Mouse (Mus musculus) intestine, embryonic 15.5 days (tissue): ENCODE results near the gene Psmd13. TPM values are rescaled to one million over a fixed set of nuclear protein-coding genes. Genes with fewer than 3 reads are reported as not detected.
A peak's percentile ranks its signal among the peaks of the same experiment; 100 is the strongest.

Experiments
- ATAC-seq: fragments of 200-750 bp; cut with Nextera tagmentation; 2 replicates; pipeline ENCODE4 v1.8.0; 2017; ENCODE audit warnings: moderate TSS enrichment, moderate library complexity
- H3K27ac ChIP-seq: fragments of 300-500 bp; sonication (generic); 2 replicates; pipeline ENCODE4 v1.5.1; 2015; ENCODE audit warnings: mild to moderate bottlenecking, inconsistent platforms
- H3K27me3 ChIP-seq: fragments of 300-500 bp; sonication (generic); replicated peaks from 2 replicates; pipeline ENCODE4 v1.6.1; 2015; ENCODE audit warnings: inconsistent platforms
- H3K36me3 ChIP-seq: fragments of 300-500 bp; sonication (generic); 2 replicates; pipeline ENCODE4 v1.6.1; 2015; ENCODE audit warnings: inconsistent platforms
- H3K4me1 ChIP-seq: fragments of 300-500 bp; sonication (generic); replicated peaks from 2 replicates; pipeline ENCODE4 v1.6.1; 2015; ENCODE audit warnings: inconsistent platforms
- H3K4me2 ChIP-seq: fragments of 300-500 bp; sonication (generic); replicated peaks from 2 replicates; pipeline ENCODE4 v1.6.1; 2015; ENCODE audit warnings: mild to moderate bottlenecking, inconsistent platforms
- H3K4me3 ChIP-seq: fragments of 300-500 bp; sonication (generic); replicated peaks from 2 replicates; pipeline ENCODE4 v1.5.1; 2015; ENCODE audit warnings: inconsistent platforms
- H3K9ac ChIP-seq: fragments of 300-500 bp; sonication (generic); 2 replicates; pipeline ENCODE4 v1.6.1; 2015; ENCODE audit warnings: inconsistent platforms
- H3K9me3 ChIP-seq: fragments of 300-500 bp; sonication (generic); 2 replicates; pipeline ENCODE4 v1.6.1; 2016; ENCODE audit warnings: inconsistent platforms
- WGBS: fragments of 180-500 bp; shearing (Covaris S2); methylation state at CpG from one replicate; pipeline ENCODE4 v1.1.7; 2015; 5-methylcytosine and 5-hydroxymethylcytosine counted together
- polyA plus RNA-seq: library from polyadenylated mRNA; unstranded; fragments of >200 nt; fragmentation: Nextera tagmentation; extraction: Ambion mirVana; gene quantifications from 2 replicates; pipeline ENCODE4 v1.2.1, GENCODE M21; 2015

Gene Psmd13
- polyA plus RNA-seq, 1 experiment from 2014 or later: 194 TPM

DNA sequence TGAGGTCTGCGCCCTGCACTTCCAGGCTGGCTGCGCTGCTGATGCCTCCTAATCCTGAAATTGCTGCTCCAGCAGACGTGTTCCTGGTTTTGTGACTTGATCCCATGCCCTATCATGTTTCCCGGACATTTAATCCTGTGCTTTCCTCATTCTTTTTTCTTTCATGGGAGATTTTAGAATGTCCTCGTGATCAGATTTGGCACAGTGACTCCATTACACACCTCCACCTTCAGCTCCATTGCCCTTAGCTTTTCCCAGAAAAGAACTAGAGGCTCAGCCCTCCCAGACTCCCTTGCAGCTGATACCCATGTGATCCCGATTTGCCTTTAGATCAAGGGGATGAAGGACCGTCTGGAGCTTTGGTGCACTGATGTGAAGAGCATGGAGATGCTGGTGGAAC is 16.1 kb downstream of the Psmd13 start:
- H3K4me3 ChIP-seq: no peak overlapping the region
- H3K27ac ChIP-seq: no peak overlapping the region
- no peak overlapping the region for H3K9ac ChIP-seq
- 92% methylated on average over 7 of the region's 7 CpGs for WGBS
- no peak overlapping the region for H3K4me2 ChIP-seq
- no peaks in the 10 kb centered on the region for H3K9me3 ChIP-seq
- no peaks in the 10 kb centered on the region for H3K27me3 ChIP-seq
- H3K36me3 ChIP-seq: peaks cover 30% of the 10 kb centered on the region
- H3K4me1 ChIP-seq: no peaks in the 10 kb centered on the region
- no peak for ATAC-seq

GRCm38 (mm10) chr7:140899121-140899520 is 17.4 kb downstream of the Psmd13 start:
- Histone ChIP-seq H3K27me3 (no peaks in the 10 kb centered on the region), H3K27ac (no peak overlapping the region), H3K9ac (no peak overlapping the region), H3K4me3 (no peak overlapping the region), H3K4me1 (no peaks in the 10 kb centered on the region), H3K4me2 (no peak overlapping the region), H3K36me3 (peaks cover 26% of the 10 kb centered on the region), H3K9me3 (no peaks in the 10 kb centered on the region)
- WGBS: 78% methylated on average over 3 of the region's 3 CpGs
- ATAC-seq: no peak

DNA sequence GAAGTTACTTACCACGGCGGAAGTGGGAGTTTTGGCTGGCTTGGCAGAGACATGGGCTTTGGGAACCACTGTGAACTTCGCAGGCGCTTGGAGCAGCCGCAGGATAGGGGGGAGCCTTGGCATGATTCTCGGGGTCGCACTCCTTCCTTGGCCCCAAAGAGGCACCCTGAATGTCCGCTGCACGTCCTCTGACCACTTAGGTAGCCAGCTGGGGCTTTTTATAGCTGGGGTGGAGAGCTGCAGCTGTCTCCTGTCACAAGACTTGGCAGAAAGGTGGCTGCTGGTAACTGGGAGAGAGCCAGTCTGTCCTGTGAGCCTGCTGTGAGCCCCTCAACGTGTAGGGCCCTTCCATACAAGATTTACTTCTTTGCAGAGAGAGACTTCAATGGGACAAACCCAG is 18.5 kb downstream of the Psmd13 start, which contains the start of gene Cox8b:
TSS of gene Cox8b (minus strand) at position 227 of the 400 bp plus-strand sequence.
- peaks cover 18% of the 10 kb centered on the region for H3K36me3 ChIP-seq
- whole genome bisulfite sequencing: 69% methylated on average over 10 of the region's 10 CpGs
- H3K4me3 ChIP-seq: no peak within 1 kb of the TSS
- H3K4me2 ChIP-seq: no peak within 1 kb of the TSS
- H3K9me3 ChIP-seq: no peaks in the 10 kb centered on the region
- no peak for ATAC-seq
- H3K4me1 ChIP-seq: no peaks in the 10 kb centered on the region
- no peak within 1 kb of the TSS for H3K9ac ChIP-seq
- H3K27ac ChIP-seq: no peak within 1 kb of the TSS
- no peaks in the 10 kb centered on the region for H3K27me3 ChIP-seq

DNA sequence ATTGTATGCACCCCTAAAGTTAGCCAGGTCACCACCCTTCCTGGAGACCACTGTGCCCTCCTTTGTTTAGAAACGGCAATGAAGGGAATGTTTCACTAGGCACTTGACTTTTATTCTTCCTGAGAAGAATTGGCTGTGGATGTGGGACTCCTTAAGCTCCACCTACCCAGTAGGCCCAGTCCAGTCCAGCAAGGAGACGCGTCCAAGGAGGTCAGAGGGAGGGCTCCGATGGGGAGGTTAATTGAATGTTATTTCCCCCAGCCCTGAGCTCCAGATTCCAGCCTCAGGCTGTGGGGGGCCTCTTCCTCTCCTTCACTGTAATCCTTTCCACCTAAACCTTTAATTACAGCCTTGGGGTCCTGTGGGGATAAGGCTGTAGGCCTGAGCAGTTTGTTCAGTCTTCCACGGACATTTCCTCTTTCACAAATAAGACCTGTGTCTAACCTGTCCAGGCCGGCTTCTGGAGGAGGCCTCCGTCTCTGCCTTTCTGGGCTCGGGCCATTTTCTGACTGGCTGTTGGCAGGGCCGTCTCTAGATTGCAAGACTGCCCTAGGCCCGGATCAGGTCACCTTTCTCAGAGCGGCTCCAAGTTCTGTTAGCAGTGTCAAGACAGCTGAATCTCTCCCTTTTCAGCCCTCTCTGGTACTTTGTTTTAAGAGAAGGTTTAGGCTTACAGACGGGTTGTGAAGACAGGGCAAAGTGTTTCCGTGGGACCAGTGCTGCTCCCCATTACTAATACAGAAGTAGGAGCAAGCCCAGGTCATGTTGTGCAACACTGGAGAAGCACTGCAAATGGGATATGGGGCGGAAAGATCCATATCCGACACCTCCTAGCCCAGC is 20.5 kb downstream of the Psmd13 start:
- Histone ChIP-seq H3K9me3 (no peaks in the 10 kb centered on the region), H3K4me1 (no peaks in the 10 kb centered on the region), H3K4me3 (no peak overlapping the region), H3K27ac (no peak overlapping the region), H3K27me3 (no peaks in the 10 kb centered on the region), H3K36me3 (peaks cover 10% of the 10 kb centered on the region; the same call in 1 of the 2 replicates), H3K4me2 (no peak overlapping the region), H3K9ac (no peak overlapping the region)
- ATAC-seq: no peak
- WGBS: 85% methylated on average over 15 of the region's 15 CpGs

DNA sequence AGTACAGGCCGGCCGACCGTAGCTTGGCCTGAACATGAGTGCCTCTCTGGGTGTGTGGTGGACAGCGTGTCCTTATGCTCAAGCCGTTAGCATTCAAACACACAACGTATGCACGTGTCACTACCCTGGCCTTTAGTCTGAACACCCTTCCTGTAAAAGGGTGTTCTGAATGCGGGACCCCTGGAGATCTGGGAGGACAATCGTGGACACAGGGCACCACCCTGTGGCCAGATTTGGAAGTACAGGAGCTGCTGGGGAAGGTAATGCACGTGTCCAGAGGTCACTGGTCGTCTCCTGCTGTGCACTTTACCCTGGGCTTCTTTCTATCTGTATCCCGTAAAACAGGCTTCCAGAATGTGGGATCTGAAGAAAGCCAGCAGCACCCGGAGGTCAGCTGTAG is 21.4 kb downstream of the Psmd13 start:
- ATAC-seq: peak; percentile 52
- Histone ChIP-seq H3K9me3 (no peaks in the 10 kb centered on the region), H3K27me3 (no peaks in the 10 kb centered on the region), H3K4me1 (no peaks in the 10 kb centered on the region), H3K9ac (no peak overlapping the region), H3K4me3 (no peak overlapping the region), H3K36me3 (peaks cover under 1% of the 10 kb centered on the region; the same call in 1 of the 2 replicates), H3K4me2 (no peak overlapping the region), H3K27ac (no peak overlapping the region)
- 24% methylated on average over 13 of the region's 13 CpGs for WGBS

- Histone ChIP-seq H3K4me3 (no peak overlapping the region), H3K27ac (no peak overlapping the region), H3K36me3 (no peaks in the 10 kb centered on the region), H3K9me3 (no peaks in the 10 kb centered on the region), H3K9ac (no peak overlapping the region), H3K27me3 (no peaks in the 10 kb centered on the region), H3K4me2 (no peak overlapping the region), H3K4me1 (0 out of 2 replicates have a peak, but pooled peaks cover 7% of the 10 kb centered on the region)
- no peak for ATAC-seq
- 65% methylated on average over 2 of the region's 2 CpGs for WGBS
Measured at GRCm38 (mm10) chr7:140905642-140906081, 23.9 kb downstream of the Psmd13 start.

DNA sequence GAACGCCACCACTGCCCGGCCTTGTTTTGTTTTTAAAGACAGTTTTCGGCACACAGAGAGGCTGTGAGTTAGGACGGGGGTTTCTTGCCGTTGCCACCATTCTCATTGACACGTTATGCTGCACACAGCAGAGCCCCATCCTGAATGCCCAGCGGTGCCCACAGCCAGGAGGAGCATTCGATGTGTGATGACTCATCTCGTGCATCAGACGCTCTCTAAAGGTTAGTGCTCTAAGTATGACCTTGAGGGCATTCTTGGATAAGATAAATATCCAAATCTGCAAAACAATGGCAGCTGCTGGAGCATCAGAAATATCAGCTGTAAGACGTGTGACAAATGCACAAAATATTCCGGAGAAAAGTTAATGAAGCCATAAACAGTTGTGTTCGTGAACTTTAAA is 25.4 kb downstream of the Psmd13 start:
- ATAC-seq: no peak
- H3K27me3 ChIP-seq: no peaks in the 10 kb centered on the region
- H3K36me3 ChIP-seq: no peaks in the 10 kb centered on the region
- H3K4me1 ChIP-seq: 0 out of 2 replicates have a peak, but pooled peaks cover 7% of the 10 kb centered on the region
- no peak overlapping the region for H3K9ac ChIP-seq
- 81% methylated on average over 13 of the region's 13 CpGs for WGBS
- H3K4me2 ChIP-seq: no peak overlapping the region
- no peak overlapping the region for H3K4me3 ChIP-seq
- no peaks in the 10 kb centered on the region for H3K9me3 ChIP-seq
- H3K27ac ChIP-seq: no peak overlapping the region

DNA sequence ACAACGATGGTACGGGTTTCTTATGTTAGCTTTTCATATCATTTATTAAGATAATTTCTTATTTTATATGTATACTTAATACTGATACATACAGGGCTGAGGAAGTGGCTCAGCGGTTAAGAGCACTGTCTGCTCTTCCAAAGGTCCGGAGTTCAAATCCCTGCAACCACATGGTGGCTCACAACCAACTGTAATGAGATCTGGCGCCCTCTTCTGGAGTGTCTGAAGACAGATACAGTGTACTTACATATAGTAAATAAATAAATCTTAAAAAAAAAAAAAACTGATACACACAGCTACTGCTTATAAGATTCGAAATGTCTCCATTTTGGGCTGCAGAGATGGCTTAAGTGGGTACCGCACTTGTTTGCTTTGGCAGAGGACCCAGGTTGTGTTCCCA is 25.9 kb downstream of the Psmd13 start:
- no peak overlapping the region for H3K27ac ChIP-seq
- H3K27me3 ChIP-seq: no peaks in the 10 kb centered on the region
- no peak for ATAC-seq
- H3K4me2 ChIP-seq: no peak overlapping the region
- no peaks in the 10 kb centered on the region for H3K36me3 ChIP-seq
- no peak overlapping the region for H3K4me3 ChIP-seq
- H3K9ac ChIP-seq: no peak overlapping the region
- H3K4me1 ChIP-seq: 0 out of 2 replicates have a peak, but pooled peaks cover 7% of the 10 kb centered on the region
- no peaks in the 10 kb centered on the region for H3K9me3 ChIP-seq
- 90% methylated on average over 7 of the region's 7 CpGs for WGBS

GRCm38 (mm10) chr7:140908181-140908580 is 26.4 kb downstream of the Psmd13 start:
- ATAC-seq: no peak
- no peak overlapping the region for H3K4me3 ChIP-seq
- no peaks in the 10 kb centered on the region for H3K36me3 ChIP-seq
- no peak overlapping the region for H3K9ac ChIP-seq
- H3K4me1 ChIP-seq: 0 out of 2 replicates have a peak, but pooled peaks cover 7% of the 10 kb centered on the region
- H3K4me2 ChIP-seq: no peak overlapping the region
- no peaks in the 10 kb centered on the region for H3K27me3 ChIP-seq
- H3K9me3 ChIP-seq: no peaks in the 10 kb centered on the region
- no peak overlapping the region for H3K27ac ChIP-seq
- WGBS: 45% methylated on average over 7 of the region's 7 CpGs

DNA sequence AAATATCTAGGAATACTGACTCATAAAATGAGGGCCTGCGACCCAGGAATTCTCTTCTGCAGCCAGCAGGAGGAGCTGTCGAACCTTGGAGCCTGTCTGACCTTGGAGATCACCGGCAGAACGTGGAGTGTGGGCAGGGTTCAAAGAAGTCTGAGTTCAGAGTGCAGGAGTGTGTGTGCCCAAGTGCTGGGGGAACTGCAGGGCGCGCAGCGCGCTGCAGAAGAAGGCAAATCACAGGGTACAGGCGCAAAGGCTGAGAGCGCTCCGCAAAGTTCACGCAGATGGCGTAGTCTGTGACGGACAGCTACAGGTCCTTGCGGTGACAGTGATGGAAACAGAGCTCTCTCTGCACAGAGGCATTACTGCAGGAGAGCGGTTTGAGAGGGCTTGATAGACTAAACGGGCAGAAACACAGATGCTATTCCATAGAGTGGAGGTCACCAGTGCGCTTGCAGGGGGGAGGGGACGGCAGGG is 26.9 kb downstream of the Psmd13 start:
- H3K9ac ChIP-seq: peak overlapping the region; percentile 9
- no peaks in the 10 kb centered on the region for H3K9me3 ChIP-seq
- no peaks in the 10 kb centered on the region for H3K27me3 ChIP-seq
- peak overlapping the region; percentile 57; the same call in 1 of the 2 replicates for H3K27ac ChIP-seq
- peak; percentile 76 for ATAC-seq
- peak overlapping the region; percentile 80 for H3K4me2 ChIP-seq
- H3K4me1 ChIP-seq: 0 out of 2 replicates have a peak, but pooled peaks cover 7% of the 10 kb centered on the region
- peak overlapping the region; percentile 34 for H3K4me3 ChIP-seq
- no peaks in the 10 kb centered on the region for H3K36me3 ChIP-seq
- 2% methylated on average over 19 of the region's 19 CpGs for WGBS

DNA sequence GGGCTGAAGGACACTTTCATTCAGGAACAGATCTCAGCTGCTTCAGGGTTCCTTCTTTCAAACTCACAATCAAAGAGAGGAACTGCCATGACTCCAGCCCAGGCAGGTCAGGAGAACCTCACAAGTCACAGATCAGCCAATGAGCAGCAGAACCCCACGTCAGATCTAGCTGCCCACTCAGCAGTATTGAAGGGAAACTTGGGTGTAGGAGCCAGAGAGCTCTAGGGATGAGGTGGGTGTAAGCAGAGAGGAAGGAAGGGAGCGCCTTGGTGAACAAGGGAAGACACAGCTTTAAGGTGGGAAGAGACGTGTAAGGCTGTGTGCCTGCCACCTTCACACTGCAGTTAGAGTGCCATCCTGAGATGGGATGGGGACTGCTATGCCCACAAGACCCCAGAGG is 30.5 kb downstream of the Psmd13 start:
- Histone ChIP-seq H3K27me3 (no peaks in the 10 kb centered on the region), H3K27ac (peak overlapping the region; percentile 77), H3K4me2 (0 out of 2 replicates have a peak overlapping the region, but pooled peaks have one; percentile 26), H3K4me3 (no peak overlapping the region), H3K9ac (no peak overlapping the region), H3K9me3 (no peaks in the 10 kb centered on the region), H3K4me1 (0 out of 2 replicates have a peak, but pooled peaks cover 7% of the 10 kb centered on the region), H3K36me3 (no peaks in the 10 kb centered on the region)
- 59% methylated on average over 3 of the region's 3 CpGs for WGBS
- ATAC-seq: no peak

GRCm38 (mm10) chr7:140912846-140913482 is 31.2 kb downstream of the Psmd13 start:
- no peak overlapping the region for H3K4me3 ChIP-seq
- H3K9ac ChIP-seq: no peak overlapping the region
- 46% methylated on average over 5 of the region's 5 CpGs for WGBS
- H3K27ac ChIP-seq: peak overlapping the region; percentile 77
- H3K4me1 ChIP-seq: 0 out of 2 replicates have a peak, but pooled peaks cover 7% of the 10 kb centered on the region
- ATAC-seq: peak; percentile 91
- H3K36me3 ChIP-seq: no peaks in the 10 kb centered on the region
- H3K27me3 ChIP-seq: no peaks in the 10 kb centered on the region
- no peaks in the 10 kb centered on the region for H3K9me3 ChIP-seq
- H3K4me2 ChIP-seq: peak overlapping the region; percentile 26; the same call in 1 of the 2 replicates
